Mouse (Mus musculus): ENCODE measurements around the gene Eif5a.

- no peak for TF ChIP-seq CTCF (IDR thresholded peaks at IDR 0.05; ENCODE audit: control insufficient read depth, insufficient read depth, insufficient replicate concordance, low read depth, low read length)
- no peak for TF ChIP-seq POLR2A (IDR thresholded peaks at IDR 0.05; ENCODE audit: control insufficient read depth, low read depth, low read length)
Measured at GRCm38 (mm10) chr11:69968793-69969192, 47.0 kb upstream of the Eif5a start.

All from testis, adult 2 months (tissue).